In the genomic region with DNA sequence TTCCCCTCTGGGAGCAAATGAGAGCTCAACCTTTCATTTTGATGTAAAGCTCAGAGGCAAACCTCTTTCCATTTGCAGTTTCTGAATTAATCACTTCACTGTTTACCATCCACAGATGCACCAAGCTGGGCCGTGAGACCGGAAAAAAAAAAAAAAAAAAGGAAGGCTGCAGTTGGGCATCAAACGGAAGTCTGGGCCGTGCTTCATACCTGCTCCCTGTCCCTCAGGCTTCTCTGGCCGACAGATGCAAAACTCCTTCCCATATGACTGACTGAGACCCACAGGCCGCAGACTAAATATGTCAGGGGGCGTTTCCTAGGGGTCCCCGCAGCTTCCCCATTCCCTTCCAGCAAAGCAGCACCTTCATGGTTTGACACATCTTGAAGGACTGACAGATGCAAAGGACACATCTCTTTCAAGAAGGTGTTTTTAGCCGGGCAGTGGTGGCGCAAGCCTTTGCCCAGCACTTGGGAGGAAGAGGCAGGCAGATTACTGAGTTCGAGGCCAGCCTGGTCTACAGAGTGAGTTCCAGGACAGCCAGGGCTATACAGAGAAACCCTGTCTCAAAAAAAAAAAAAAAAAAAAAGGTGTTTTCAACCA, we compare ENCODE assay signal across 12 mouse cellular contexts.
"Had no signal": no experiment of that assay in that cellular context is flagged by ENCODE, and none has a peak within 500 bp of the region (broad histone marks: within the 10 kb centered on the region; RNA-seq: fewer than 3 reads in every experiment).

No protein-coding gene starts in this region.

- H3K9ac ChIP-seq: limb, embryonic 12.5 days; liver, embryonic 13.5 days; liver, postnatal 0 days; lung, embryonic 15.5 days; midbrain, embryonic 13.5 days; stomach, embryonic 15.5 days had no signal

- H3K27me3 ChIP-seq: limb, embryonic 12.5 days; liver, embryonic 13.5 days; lung, embryonic 15.5 days; midbrain, embryonic 13.5 days; stomach, embryonic 15.5 days had no signal

- ATAC-seq: liver, postnatal 0 days; midbrain, embryonic 13.5 days had no signal

- H3K9me3 ChIP-seq: liver, embryonic 13.5 days; lung, embryonic 15.5 days; stomach, embryonic 15.5 days had no signal

- H3K4me1 ChIP-seq: limb, embryonic 12.5 days; liver, embryonic 13.5 days; lung, embryonic 15.5 days; midbrain, embryonic 13.5 days; stomach, embryonic 15.5 days had no signal

- H3K4me3 ChIP-seq: layer of hippocampus, adult 2 months; limb, embryonic 12.5 days; liver, embryonic 13.5 days; lung, embryonic 15.5 days; midbrain, embryonic 13.5 days; stomach, embryonic 15.5 days had no signal

- H3K4me2 ChIP-seq: limb, embryonic 12.5 days; liver, embryonic 13.5 days; lung, embryonic 15.5 days; midbrain, embryonic 13.5 days; stomach, embryonic 15.5 days had no signal

- DNase-seq: kidney, postnatal 10 days; kidney, postnatal 4 days; liver; liver, embryonic 13.5 days; liver, postnatal 0 days; right cerebral cortex, postnatal 14 days; thymus, postnatal 4 days had no signal

- H3K27ac ChIP-seq: layer of hippocampus, adult 2 months; limb, embryonic 12.5 days; liver, embryonic 13.5 days; lung, embryonic 15.5 days; midbrain, embryonic 13.5 days; stomach, embryonic 15.5 days had no signal

- H3K36me3 ChIP-seq: limb, embryonic 12.5 days; liver, embryonic 13.5 days; lung, embryonic 15.5 days; midbrain, embryonic 13.5 days; stomach, embryonic 15.5 days had no signal
